Mouse (Mus musculus) pancreas, adult 10 weeks (tissue): Measurements from ENCODE around the gene Olfr166. TPM values are rescaled to one million over a fixed set of nuclear protein-coding genes. Genes with fewer than 3 reads are reported as not detected.

Experiments used
- polyA plus RNA-seq: library from polyadenylated mRNA; stranded (reverse); fragments of 350-450 nt; fragmentation: Illumina TruSeq; extraction: RNeasy Lipid Tissue Mini Kit (QIAGEN cat#74804); gene quantifications from one replicate; pipeline ENCODE4 v1.2.3, GENCODE M21; 2015; ENCODE audit warnings: low read depth, low replicate concordance; ENCODE audit not compliant: insufficient read depth

Gene Olfr166
- not detected for polyA plus RNA-seq

GRCm38 (mm10) chr16:19483394-19483793 lies at the start of gene Olfr166:
Gene Olfr166 (plus strand): TSS chr16:19483694.

GRCm38 (mm10) chr16:19522166-19522565 lies 38.7 kb downstream of the Olfr166 start, which contains the start of gene Olfr167:
Gene Olfr167 (minus strand): TSS chr16:19522266.

GRCm38 (mm10) chr16:19535455-19535854 lies 52.0 kb downstream of the Olfr166 start, which contains the start of gene Olfr168:
Gene Olfr168 (minus strand): TSS chr16:19535555.

Other genes with a start within 250 kb of the Olfr166 start
- gene Olfr164, start 169.6 kb upstream of the Olfr166 start, polyA plus RNA-seq: not detected
- gene Olfr165, start 60.6 kb upstream of the Olfr166 start, polyA plus RNA-seq: not detected
- not detected for gene Olfr167, start 38.6 kb downstream of the Olfr166 start, polyA plus RNA-seq
- not detected for gene Olfr168, start 51.9 kb downstream of the Olfr166 start, polyA plus RNA-seq
- not detected for gene Olfr169, start 88.1 kb downstream of the Olfr166 start, polyA plus RNA-seq
- not detected for gene Olfr170, start 128.2 kb downstream of the Olfr166 start, polyA plus RNA-seq
- not detected for gene Olfr171, start 146.2 kb downstream of the Olfr166 start, polyA plus RNA-seq
- gene Lamp3, start 222.7 kb downstream of the Olfr166 start, polyA plus RNA-seq: not detected